Mouse (Mus musculus) megakaryocyte-erythroid progenitor cell, adult 5-6 weeks (primary cell): Measurements from ENCODE around the gene Zmiz1. TPM values are rescaled to one million over a fixed set of nuclear protein-coding genes. Genes with fewer than 3 reads are reported as not detected.

Experiments used
- ATAC-seq: replicated peaks from 2 replicates; pipeline ENCODE4 v1.8.0; 2016; ENCODE audit warnings: mild to moderate bottlenecking, inconsistent platforms; ENCODE audit not compliant: severe bottlenecking, poor library complexity, low FRiP score, low TSS enrichment
- total RNA-seq, 2 experiments: library from RNA; stranded (forward) in 1 of 2; stranded (reverse) in 1 of 2; fragments of 200-1000, 215-1000 nt in 1 of 2; fragments of >200 nt in 1 of 2; fragmentation: Nextera tagmentation in 1 of 2; gene quantifications; 2 replicates each; pipeline ENCODE4 v1.2.3; 2014 to 2017

Gene Zmiz1
- total RNA-seq (2014; fragmentation: Nextera tagmentation) = 51.3 and 56.9 TPM in 2 replicates
- 6.7 and 12.6 TPM in 2 replicates for total RNA-seq (2017)

DNA sequence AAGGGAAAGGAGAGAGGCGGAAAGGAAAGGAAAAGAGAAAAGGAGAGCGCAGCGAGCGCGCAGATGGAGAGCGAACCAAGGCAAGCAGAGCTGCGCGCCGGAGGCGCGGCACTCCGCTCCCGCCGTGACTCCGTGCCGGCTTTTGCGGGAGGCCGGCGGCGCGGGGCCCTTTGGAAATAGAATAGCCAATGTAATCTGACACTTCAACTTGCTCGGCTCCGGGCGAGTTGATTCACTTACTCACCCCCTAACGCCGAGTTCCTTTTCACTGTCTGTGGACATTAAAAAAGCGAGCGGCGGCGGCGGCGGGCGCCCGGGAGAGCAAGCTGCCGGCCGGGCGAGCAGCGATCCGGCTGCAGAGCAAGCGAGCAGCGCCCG is at the start of gene Zmiz1:
Gene Zmiz1 (plus strand): TSS at position 170 of the 378 bp plus-strand sequence.
- peak; percentile 45 for ATAC-seq

DNA sequence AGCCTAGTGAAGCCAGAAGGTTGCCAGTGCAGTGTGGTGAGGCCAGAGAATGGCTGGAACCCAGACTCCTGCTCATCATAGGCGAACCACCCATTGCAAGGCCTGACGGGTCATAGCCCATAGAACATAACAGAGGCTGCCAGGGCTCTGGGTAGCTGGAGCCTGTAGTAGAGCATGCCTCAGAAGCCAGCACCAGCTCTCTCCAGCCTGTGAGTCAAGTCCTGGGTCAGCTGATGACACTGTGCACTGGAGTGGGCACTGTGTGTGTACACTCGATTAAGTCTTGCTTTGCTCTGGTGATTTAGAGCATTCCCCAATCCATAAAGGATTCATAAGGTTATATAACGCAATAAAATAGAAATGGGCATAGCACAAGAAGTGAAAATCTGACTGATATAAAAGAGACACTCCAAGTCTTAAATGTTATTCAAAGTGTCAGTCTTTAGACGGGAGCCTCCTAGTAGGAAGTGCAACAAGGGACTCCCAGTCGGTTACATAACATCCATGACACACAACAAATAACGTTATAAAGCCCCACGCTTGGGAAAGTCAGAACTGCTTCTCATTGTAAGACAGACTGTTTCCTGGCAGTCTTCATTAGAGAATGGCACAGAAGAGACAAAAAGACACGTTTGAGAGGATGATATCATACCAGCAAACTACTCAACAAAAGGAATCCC is 47.0 kb upstream of the Zmiz1 start:
- ATAC-seq = no peak

DNA sequence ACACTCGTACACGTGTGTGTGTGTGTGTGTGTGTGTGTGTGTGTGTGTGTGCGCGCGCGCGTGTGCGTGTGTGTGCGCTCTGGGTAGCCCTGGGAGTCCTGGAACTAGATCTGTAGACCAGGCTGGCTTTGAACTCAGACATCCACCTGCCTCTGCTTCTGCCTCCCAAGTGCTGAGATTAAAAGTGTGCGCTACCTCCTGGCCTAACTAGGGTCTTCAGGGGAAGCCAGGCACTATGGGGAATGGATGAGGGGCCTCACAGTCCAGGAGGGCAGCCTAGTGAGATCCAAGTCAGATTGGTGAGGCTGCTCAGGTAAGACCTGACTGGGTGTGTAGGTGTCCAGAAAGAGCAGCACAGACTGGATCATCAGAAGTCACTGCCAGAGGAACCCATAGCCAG is 46.2 kb upstream of the Zmiz1 start:
- no peak for ATAC-seq

DNA sequence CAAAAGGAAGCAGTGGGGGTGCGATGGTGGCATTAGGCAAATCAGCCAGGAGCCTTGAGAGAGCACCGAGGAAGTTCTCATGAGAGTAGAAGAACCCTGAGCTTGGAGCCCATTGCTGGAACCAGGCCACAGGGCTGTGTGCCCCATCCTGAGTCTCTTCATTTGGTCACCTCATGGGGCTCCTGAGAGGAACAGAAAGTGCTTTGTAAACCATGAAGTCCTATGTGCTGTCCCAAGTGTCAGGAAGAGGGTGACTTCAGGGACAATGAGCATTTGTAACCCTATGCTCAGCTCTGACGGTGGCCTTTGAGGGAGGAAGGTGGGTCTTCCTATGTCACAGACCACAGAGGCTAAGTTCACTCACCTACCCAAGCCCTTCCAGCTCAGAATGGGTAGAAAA is 45.5 kb upstream of the Zmiz1 start:
- no peak for ATAC-seq

DNA sequence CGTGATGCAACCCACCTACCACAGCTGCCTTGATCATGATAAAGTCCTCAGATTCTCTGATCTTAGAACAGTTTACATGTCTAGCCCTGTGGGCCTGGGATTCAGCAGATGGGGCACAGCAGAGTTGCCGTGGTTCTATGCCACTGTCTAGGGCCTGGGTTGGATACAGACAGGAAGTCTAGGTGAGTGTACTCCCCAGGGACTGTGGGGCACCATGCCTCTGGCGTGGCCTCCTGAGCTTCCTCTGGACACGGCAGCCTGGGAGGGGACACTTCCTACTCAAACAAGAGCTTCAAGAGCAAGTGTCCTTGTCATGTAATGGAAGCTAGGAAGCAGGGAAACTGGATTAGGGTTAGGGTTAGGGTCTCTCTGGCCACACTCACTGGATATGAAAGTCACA is 44.9 kb upstream of the Zmiz1 start:
- ATAC-seq = no peak

DNA sequence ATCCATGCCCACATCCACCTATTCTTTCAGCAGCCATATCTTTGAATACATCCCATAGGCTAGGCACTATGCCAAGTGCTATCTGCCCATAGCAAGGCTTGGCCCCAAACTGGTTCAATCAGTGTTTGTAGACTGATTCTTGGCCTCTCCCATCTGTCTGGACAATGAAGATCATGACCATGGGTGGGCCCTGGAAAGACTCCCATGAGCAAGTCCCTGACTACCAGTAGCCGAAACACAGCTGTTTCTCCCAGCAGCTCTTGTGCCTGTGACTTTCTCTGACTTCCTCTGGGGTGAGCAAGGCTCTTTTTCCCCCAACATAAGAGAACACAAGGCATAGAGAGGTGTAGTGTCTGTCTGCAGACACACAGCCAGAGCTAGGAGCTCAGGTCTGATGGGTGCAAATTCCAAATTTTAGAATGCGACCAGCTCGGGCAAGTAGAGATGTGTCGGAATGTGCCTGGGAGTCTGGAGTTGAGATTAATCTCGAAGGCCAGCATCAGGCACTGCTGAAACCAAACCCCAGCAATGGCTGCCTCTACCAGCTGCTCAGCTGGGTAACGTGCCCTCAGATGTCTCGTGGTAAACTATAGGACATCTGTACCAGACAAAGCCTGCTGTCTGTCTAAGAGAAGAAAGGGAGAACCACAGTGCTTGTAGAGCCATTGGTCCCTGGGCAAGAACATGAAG is 38.8 kb upstream of the Zmiz1 start:
- ATAC-seq = peak; percentile 38

DNA sequence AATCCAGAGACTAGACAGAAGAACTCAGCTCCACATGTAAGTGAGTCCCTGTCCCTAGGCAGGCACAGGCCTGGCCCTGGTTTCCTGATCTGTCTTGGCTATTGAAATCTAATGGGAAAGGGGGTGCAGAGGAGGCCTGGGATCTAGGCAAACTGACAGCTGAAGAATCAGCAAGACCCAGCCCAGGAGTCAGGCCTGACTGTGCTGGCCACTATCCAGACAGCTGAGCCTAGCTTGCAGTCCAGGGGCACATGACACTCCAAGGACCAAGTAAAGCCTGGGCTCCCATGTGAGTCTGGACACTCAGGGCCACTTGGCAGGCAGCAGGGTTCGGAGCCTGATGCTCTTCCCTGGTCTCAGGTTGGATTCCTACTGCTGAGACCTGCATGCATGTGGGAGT is 38.0 kb upstream of the Zmiz1 start:
- no peak for ATAC-seq

DNA sequence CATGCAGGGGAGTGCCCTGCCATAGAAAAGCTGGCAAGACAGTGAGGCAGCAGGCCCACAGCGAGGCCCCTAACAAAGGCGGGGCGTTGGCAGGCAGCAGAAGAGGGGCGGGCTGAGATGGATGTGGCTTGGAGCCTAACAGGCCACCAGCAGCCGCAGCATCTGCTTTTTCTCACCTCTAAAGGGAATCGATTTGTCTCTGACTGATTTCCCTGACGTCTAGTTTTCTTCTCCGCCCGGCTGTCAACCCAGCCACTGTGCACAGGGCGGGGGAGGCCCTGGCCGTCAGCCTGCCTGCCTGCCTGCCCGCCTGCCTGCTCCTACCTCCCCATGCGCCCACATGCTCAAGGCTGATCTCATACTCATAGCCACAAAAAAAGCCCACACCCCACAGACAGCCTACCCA is 37.4 kb upstream of the Zmiz1 start:
- peak; percentile 38 for ATAC-seq

DNA sequence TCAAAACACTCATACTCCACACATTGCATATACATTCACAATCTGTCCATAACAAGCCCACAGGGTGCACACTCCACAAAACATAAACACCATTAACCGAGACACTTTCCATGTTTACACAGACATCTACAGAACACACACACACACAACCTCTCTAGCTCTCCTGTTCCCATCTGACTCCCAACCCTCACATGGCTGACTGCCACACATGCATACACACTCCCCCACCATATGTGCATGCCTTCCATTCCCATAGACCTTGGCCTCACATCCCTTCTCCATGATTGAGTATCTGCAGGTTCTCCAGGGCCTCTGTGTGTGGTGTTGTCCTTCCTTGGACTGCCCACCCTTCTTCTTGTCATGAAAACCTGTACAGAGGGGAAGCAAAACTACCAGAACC is 36.0 kb upstream of the Zmiz1 start:
- no peak for ATAC-seq

DNA sequence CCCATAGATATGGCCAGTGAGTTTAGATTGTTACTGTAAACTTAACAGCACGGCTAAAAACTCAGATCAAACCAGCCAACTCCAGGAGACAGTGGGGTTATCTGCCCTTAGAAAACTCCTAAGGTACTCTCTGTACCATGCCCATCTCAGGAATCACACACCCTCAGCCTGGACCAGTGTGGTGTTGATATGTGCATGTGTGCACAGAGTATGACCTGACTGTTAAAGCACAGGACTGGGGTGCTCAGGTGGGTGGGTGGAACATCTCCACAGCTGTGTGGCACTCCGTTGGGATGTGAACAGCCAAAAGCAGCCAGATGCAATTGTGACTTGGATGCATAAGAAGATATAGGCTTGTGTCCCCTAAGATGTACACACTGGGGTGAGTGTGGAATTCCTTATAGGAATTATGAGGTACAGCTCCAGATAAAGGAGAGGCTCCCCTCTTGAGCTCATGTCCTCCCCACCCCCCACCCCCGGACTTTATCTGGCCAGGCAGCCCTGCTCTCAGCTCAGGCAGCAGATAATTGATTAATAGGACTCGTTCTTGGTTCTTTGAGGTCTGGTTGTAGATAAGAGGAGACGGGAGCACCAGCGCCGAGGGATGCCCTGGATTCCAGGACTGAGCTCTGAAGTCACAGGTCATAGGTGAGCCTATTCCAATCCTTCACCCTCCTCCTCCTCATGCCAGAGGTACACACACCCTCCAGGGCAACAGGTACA is 35.1 kb upstream of the Zmiz1 start:
- ATAC-seq = no peak

DNA sequence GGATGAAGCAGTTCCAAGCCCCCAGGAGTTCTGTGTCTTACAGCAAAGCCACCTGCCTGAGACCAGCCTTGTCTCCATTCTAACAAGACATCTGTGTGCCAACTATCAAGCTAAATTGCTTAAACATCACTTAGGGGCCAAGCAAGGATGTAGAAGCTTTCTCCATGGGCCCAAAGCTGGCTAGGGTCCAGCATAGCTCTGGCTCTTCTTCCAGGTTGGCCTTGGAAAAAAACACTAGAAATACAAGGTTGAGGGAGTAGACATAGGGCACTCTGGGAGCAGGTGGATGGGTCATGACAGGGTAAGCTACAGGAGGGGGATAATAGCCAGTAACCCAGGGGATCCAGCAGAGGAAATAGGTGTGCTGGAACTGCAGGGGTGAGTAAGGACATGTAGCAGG is 20.7 kb upstream of the Zmiz1 start:
- no peak for ATAC-seq

DNA sequence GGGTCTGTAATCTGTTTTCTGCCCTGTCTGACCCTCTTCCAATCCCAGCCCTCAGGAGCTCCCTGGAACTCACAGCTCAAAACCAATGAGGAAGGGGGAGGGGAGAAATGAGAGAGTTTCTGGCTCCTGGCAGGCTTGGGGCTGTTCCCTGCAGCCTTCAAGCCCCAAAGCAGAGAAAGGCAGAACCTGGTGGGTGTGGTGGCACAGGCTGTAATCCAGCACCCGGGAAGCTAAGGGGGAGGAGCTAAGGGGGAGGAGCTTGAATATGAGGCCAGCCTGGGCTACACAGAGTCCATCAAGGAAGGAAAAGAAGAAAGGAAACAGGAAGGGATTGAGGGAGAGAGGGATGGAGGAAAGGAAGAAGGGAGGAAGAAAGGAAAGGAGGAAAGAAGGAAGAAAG is 18.9 kb upstream of the Zmiz1 start:
- ATAC-seq = peak; percentile 57; the same call in 1 of the 2 replicates

DNA sequence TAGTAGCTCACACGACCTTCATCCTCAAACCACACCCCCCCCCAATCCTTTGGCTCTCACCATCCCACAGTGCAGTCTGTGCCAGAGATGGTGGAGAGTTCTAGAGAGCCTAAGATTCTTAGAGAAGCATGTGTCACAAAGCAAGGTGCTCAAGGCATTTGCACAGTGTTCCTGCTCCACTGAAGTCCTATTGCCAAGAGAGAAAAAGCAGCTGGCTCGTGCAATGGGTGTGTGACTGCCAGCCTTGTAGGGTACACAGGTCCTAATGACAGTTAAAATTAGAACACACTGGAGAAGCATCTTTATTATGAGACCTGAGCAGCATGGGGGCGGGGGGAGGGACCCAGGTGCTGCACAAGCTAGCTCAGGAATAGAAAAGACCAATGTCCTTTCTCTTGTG is 18.2 kb upstream of the Zmiz1 start:
- no peak for ATAC-seq

DNA sequence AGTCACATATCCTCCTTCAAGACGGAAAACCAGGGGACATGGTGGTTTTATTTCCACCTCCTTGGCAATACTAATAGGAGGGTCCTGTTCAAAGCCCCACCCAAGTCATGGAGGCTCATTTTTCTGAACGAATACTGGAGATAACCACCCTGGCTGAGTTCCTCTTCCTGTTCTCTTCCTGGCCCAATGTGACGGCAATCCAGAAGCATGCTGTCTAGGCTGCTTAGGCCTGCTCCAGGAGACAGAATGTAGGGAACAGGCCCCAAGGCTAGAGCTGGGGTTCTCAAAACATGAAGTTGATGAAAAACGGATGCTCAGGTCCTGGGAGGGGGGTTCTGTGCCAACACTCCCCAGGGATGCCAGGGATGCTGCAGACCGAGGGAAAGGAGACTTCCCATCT is 17.5 kb upstream of the Zmiz1 start:
- no peak for ATAC-seq

DNA sequence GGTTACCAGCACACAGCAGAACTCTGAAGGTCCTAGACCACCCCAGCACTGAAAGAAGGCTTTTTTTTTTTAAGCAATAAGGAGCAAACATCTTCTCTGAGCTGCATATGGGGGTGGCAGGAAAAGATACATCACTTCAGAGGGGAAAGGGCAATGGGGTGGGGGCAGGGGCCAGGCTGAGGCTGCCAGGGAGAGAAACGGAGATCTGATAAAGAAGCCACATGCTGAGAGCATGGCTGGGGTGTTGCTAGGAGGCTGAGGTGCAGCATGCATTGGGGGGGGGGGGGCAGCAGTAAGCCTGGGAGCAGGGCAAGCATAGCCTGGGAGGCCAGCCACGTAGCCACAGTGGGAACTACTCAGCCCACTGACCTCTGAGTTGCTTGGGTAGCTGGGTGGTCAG is 16.3 kb upstream of the Zmiz1 start:
- ATAC-seq = peak; percentile 39; the same call in 1 of the 2 replicates

DNA sequence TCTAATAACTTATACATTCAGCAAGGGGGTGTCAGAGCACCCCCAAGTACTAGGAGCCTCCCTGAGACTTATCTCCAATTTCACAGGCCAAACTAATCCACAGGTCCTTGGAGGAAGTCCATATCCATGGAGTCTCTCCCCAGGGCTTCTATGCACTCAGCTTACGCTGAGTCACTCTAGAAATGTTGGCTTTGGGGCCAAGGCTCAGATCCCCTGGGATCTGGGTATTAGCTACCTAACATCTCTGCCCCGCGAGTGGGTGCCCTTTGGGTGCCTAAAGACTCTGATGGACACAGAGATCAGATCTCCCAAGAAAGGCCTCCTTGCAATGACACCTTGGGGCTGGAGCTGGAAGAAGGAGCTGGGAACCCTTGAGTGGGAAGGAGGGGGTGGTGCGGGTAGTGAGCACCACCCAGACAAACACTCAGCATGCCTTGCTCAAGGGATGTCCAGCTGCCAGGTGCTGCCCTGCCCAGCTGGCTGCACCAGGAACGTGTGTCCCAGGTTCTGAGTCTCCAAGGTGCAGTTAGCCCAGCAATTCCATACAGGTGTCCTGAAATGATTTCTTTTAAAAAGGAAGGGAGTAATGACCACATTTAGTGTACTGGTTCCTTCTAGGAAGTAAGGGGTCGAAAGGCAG is 11.7 kb upstream of the Zmiz1 start:
- no peak for ATAC-seq

DNA sequence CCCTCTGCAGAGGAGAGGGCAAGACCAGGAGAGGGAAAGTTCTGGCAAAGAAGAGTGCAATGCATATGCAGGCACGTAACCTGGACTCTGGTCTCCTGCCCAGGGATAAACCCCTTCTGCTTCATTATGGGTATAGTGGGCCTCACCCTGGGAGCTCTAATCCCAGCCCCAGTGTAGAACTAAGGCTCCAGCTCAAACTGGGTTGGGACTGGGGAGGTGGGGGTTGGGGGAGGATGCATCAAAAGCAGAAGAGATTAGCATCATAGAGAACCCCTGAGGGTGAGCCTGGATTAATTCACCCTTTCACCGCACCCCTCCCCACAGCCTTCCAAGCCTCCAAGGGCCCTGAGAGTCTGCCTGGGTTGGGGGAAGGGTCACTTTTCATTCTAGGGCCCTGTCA is 10.5 kb upstream of the Zmiz1 start:
- no peak for ATAC-seq

DNA sequence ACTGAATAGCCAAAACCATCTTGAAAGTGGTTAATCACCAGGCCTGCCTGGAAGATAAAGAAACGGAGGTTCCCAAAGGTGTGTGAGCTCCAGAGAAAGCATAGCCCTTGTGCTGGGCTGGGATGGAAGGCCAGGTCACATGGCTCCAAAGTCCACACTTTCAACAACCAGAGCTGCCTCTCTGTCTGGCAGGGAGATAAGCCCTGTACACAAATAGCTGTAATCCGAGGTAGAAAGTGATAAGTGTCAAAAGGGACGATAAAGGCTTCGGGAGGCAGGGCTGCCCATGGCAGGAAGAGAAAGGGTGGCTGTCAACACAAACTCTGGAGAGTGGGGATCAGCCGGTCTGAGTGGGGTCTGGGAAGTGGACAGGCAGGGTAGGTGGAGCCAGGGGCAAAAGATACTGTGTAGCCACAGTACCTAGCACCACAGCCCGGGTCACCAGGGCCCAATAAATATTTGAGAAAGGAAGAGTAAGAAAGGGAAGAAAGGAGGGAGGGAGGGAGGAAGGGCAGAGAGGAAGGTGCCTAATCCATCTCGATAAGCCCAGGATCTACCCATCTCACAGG is 7.8 kb upstream of the Zmiz1 start:
- peak; percentile 62 for ATAC-seq

DNA sequence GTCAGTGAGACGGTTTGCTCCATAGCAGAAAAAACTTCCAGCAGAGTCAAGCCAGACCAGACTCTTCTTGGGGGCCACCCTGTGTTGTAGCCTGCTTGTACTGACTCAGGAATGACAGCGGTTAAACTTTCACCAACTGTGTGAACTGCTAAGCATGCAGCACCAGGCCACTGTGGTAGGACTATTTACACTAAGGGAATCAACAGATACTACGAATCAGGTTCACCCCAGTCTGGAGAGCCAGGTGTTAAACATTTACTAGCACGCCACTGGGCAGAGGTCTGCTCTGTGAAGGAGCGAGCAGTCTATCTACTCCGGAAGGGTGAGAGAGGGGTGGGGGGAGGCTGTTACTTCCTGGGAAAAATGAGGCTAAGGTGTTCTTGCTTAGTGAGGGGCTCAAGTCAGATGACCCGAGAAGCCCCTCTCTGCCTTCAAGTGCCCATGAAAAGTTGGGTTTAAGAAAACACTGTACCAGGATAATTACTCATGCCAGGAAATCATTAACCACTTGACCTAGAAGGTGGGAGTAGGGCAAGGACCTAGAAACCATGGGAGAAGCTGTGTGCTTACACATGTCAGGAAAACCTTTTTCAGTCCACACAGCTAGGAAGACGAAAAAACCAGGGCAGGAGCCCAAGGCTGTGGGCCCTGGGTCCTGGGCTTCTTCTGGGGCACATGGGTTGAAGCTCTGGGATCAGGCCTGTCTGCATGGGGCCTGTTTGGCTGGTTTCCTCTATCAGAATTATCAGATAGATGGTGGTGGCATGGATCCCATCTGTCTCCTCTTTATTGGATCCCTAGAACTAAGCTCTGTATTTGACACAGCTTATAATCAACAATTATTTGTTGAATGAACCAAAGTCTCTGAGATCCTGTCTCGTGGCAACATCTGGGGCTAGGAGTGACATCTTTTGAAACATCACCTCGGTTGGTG is 7.0 kb upstream of the Zmiz1 start:
- no peak for ATAC-seq
